Mouse (Mus musculus): Measurements from ENCODE around the gene Plin1.

The Plin1 gene

GRCm38 (mm10) chr7:79732622-79733021, at the start of gene Plin1:
Gene Plin1 (minus strand): TSS chr7:79732903.
- peak in 1 of 2 experiments; percentile 31 for DNase-seq (ENCODE audit: low read depth in 1 of 2, low spot score in 2 of 2)

GRCm38 (mm10) chr7:79782516-79782855, 49.8 kb upstream of the Plin1 start:
- DNase-seq (ENCODE audit: low read depth in 1 of 2, low spot score in 2 of 2) = no peak

- DNase-seq (ENCODE audit: low read depth in 1 of 2, low spot score in 2 of 2) = no peak
These were observed 49.3 kb upstream of the Plin1 start for GRCm38 (mm10) chr7:79781826-79782515.

DNA sequence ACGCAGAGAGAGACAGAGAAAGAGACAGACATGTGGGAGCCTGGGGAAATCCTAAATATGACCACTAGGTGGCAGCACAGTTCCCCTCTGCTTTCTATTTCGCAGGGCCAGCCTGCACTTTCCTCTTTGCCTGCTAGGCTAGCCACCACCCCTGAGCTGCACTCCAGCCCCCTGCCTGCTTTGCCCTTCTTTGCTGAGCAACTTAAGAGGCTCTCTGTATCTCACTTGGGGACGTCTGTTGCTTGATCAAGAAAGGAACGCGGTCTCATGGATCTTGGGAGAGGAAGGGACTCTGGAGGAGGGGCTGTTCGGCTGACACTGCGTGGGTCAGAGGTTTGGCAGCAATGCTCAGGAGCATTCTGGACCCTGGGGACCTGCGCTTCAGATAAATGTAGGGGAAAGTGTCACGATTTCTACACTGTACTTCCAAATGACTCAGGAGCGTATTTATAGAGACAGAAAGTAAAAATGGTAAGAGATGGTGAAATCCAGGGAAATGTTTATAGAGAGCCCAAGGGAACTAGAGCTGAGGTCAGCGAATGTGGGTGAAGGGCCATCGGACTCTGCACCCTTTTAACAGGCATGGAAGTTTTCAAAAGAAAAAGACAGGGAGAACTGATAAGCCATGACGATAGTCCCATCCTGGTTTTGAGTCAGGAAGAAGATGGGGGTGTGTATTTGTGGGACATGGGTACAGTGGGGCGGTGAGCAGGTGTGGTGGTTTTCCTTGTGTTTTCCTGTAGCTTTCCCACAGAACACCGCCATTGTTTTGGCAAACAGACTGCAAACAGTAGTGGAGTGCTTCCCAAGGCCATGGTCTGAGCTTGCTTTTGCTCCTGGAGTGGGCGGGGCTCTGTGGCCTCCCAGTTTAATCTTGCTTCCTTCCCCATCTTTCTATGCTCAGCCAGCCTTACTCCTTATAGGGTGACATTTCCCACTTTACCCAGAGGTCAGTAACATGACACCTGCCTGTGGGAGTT, 48.2 kb upstream of the Plin1 start:
- peak; percentile 29 to 63 for DNase-seq (ENCODE audit: low read depth in 1 of 2, low spot score in 2 of 2)

GRCm38 (mm10) chr7:79771561-79772512, 39.1 kb upstream of the Plin1 start:
- no peak for DNase-seq (ENCODE audit: low read depth in 1 of 2, low spot score in 2 of 2)

DNA sequence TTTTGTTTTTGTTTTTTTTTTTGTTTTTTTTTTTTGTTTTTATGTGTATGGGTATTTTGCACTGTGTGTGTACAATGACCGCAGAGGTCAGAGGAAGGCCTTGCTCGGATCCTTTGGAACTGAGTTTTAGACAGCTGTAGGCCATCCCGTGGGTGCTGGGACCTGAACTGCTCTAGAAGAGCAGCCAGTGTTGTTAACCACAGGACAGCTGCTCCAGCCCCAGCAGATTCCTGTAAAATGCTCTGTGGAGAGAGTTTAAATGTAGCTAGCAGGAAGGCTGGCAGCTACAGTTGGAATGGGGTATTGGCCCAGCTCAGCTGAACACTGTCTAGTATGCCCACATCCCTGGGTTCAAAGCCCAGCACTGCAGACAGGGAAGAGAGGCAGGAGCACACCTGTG, 37.0 kb upstream of the Plin1 start:
- DNase-seq (ENCODE audit: low read depth in 1 of 2, low spot score in 2 of 2) = no peak

DNA sequence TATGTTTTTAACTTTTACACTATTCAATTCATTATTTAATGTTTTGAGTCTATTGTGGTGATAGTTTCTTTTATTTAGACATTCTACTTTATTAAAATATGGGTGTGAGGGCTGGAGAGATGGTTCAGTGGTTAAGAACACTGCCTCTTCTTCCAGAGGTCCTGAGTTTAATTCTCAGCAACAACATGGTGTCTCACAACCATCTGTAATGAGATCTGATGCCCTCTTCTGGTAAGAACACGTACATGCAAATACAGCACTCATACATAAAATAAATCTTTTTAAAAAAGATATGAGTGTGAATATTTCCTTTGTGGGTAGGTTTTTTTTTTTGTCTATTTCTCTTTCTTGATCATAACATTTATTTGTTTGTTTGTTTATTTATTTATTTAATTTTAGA, 33.3 kb upstream of the Plin1 start:
- no peak for DNase-seq (ENCODE audit: low read depth in 1 of 2, low spot score in 2 of 2)

DNA sequence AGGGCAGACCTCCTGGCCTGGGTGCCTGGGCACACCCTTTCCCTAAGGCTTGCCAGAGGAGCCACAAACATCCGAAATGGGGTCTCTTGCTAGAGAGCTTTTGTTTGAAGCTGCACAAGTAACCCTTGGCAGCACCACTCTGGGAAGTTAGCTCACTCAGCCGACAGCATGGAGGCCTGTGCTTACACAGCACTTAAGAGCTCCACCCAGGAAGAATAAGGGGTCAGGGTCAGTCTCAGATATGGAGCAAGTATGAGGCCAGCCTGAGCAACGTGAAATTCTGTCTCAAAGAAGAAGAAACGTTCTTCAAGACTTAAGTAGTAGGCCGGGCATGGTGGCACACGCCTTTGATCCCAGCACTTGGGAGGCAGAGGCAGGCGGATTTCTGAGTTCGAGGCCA, 29.4 kb upstream of the Plin1 start:
- no peak for DNase-seq (ENCODE audit: low read depth in 1 of 2, low spot score in 2 of 2)

DNA sequence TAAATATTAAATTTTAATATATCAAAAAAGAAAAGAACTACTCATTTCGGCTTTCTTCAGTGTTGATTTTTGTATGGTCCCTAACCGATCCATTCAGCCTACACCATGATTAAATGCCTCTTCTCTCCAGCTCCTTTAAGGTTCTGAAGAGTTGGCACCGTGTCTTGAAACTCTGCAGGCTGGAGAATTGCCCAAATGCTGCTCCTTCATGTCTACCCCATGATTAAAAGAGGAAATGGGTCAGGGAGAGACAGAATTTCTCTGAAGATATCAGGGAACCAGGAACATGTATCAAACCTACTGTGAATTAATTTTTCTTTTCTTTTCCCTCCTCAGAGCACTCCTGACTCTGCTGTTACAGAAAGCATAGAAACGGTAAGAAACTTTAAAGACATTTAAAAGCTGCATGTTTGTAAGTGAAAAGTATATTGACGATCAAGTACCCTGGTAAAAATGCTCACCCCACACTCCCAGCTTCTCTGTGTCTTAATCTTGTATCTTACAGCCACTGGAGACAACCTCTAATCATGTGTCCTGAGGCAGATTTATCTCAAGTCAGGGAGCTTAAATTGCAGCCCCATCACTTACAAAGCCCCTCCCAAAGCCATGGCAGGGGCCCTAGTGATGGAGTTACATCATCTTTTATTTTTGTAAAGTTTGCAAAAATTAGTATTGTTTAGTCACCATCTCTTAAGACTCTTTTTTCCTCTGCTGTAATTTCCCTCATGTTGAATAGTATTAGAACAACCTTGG, 28.6 kb upstream of the Plin1 start:
- no peak for DNase-seq (ENCODE audit: low read depth in 1 of 2, low spot score in 2 of 2)

DNA sequence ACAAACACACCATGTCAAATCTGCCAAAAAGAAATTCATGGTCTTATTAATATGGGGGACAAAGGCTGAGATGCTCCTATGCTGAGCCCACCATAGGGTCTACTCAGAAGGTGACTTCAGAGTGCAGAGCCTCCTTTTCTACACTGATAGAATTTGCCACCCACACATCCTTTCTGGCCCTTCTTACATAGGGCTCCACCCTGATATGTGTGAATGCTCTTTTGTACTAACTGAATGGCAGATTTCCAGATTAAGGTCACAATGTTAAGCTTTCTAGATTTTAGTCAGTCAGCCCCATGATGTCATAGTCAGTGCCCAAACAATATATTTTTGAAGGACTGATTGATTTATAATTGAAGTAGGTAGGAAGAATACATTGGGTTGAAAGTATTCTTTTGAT, 27.1 kb upstream of the Plin1 start:
- no peak for DNase-seq (ENCODE audit: low read depth in 1 of 2, low spot score in 2 of 2)

DNA sequence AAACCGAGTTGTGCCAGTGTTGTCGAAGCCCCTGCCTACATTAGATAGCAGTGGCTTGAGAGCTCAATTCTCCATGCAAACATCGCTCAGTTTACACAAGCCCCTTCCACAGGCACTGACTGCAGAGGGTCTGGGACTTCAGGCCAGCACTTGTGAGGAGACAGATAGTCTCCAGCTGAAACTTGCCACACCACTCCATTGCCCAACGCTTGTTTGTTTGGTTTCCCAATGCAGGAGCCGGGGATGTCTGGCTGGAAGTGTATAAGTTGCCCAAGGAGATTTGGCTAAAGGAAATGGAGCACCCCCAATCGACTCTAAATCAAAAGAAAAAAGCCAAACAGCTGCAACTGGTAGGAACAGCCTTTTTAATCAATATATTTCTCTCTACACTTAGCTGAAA, 25.5 kb upstream of the Plin1 start:
- DNase-seq (ENCODE audit: low read depth in 1 of 2, low spot score in 2 of 2) = no peak

DNA sequence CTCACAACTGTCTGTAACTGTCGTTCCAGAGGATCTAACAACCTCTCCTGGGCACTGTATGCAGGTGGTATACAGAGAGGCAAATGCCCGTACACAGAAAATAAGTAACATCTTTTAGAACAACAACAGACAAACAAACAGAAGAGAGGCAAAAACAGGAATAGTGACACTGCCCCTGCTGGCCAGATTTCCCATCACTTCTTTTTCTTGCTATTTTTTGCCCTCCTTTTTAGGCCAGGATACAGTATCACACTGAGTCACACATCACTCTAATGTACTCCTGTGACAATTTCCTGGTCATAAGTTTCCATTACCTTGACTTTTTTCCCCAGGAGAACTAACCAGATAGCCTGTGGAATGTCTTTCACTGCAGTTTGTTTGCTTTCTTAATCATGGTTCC, 23.6 kb upstream of the Plin1 start:
- DNase-seq (ENCODE audit: low read depth in 1 of 2, low spot score in 2 of 2) = no peak

GRCm38 (mm10) chr7:79749511-79749910, 16.8 kb upstream of the Plin1 start:
- DNase-seq (ENCODE audit: low read depth in 1 of 2, low spot score in 2 of 2) = no peak

DNA sequence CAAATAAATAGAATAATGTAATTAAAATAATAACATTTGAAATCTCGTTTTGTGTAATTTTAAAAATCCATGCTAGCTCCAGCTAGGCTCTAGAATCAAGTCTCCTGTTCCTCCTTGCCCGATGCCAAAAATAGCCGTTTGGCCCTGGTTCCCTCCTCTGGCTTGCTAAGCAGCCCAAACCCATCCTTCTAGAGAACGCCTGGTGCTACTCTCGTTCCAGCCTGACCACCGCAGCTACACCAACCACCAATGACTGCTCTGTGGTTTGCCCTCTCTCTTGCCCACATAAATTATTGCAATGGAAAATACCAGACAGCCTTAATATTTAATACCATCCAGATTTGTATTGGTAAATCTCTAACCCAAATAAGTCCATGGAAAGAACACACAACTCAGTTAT, 15.0 kb upstream of the Plin1 start:
- no peak for DNase-seq (ENCODE audit: low read depth in 1 of 2, low spot score in 2 of 2)

- DNase-seq (ENCODE audit: low read depth in 1 of 2, low spot score in 2 of 2) = no peak
These were observed 11.9 kb upstream of the Plin1 start for GRCm38 (mm10) chr7:79744585-79744984.

GRCm38 (mm10) chr7:79744051-79744450, 11.3 kb upstream of the Plin1 start:
- DNase-seq (ENCODE audit: low read depth in 1 of 2, low spot score in 2 of 2) = no peak

DNA sequence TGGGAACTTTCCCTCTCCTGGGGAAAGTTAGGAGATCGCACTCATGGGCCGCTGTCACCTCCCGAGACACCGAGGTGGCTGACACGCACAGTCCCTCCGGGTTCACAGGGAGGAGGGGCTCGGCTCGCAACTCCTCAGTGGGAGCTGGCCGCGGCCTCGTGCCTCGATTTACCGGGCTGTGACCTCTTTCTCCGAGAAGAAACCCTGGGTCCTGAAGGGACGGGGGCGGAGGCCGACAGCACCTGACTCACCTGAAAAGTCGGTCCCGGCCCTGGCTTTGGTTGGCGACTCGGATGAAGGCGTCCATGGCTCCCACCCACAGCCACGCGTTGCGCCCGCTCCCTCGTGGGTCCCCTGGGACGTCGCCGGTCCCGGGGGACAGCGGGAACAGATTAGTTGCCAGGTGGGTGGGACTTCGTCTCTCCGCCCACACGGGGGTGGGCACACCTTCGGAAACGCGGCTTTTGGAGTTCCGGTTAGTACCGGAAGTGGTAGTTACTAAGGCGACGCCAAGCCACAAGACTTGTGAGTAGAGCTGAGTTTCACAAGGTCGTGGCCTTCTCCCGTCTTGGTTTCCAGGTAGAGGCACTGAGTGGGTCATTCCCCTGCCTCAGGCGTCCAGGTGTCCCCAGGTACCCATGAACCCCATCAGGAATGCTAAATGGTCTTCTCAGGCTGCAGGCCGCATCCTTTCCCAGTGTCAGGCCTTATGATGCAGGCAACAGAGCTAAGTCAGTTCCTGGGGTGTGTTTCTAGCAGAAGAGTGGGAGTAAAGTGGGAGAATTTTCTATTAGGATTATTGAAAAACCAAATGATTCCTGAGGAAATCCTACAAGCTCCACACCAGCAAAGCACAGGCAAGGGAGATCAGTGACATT, 10.2 kb upstream of the Plin1 start, which contains the start of the genes Pex11a and Wdr93:
Pex11a (minus strand) TSS at position 473 of the 878 bp plus-strand sequence.
Wdr93 (plus strand) TSS at position 505 of the 878 bp plus-strand sequence.
- peak; percentile 33 to 62 for DNase-seq (ENCODE audit: low read depth in 1 of 2, low spot score in 2 of 2)

- DNase-seq (ENCODE audit: low read depth in 1 of 2, low spot score in 2 of 2) = no peak
These were observed 9.6 kb upstream of the Plin1 start for GRCm38 (mm10) chr7:79742277-79742658.

GRCm38 (mm10) chr7:79740279-79740678, 7.6 kb upstream of the Plin1 start:
- no peak for DNase-seq (ENCODE audit: low read depth in 1 of 2, low spot score in 2 of 2)

Measured in monocyte, adult 2 months (primary cell).